Mouse (Mus musculus) CH12.LX (cell line): Measurements from ENCODE around the gene Musk.

Experiments
- CHD1 ChIP-seq: IDR thresholded peaks from 2 replicates; pipeline ENCODE4 v1.6.1; 2012; ENCODE audit warnings: low read depth, low read length, improper control_type of control experiment, inconsistent platforms
- CHD2 ChIP-seq: IDR thresholded peaks from 2 replicates; pipeline ENCODE4 v1.6.1; 2011; ENCODE audit warnings: low read length, improper control_type of control experiment
- CTCF ChIP-seq, 2 experiments: IDR thresholded peaks in 1 of 2; conservative IDR thresholded peaks in 1 of 2; 2 replicates each; pipeline ENCODE4 v1.5.1; 2011 to 2012; ENCODE audit warnings: low read depth in 2 of 2, low read length in 2 of 2, improper control_type of control experiment in 1 of 2, inconsistent platforms in 1 of 2, mild to moderate bottlenecking in 1 of 2, moderate library complexity in 1 of 2
- E2F4 ChIP-seq: IDR thresholded peaks from 2 replicates; pipeline ENCODE4 v1.6.1; 2011; ENCODE audit warnings: low read depth, low read length, improper control_type of control experiment; ENCODE audit not compliant: insufficient replicate concordance
- EP300 ChIP-seq: IDR thresholded peaks from 2 replicates; pipeline ENCODE4 v1.6.1; 2011; ENCODE audit warnings: low read length, improper control_type of control experiment
- KAT2A ChIP-seq: IDR thresholded peaks from 2 replicates; pipeline ENCODE4 v1.6.1; 2012; ENCODE audit warnings: low read length, improper control_type of control experiment, inconsistent platforms; ENCODE audit not compliant: insufficient replicate concordance
- MAX ChIP-seq: IDR thresholded peaks from 2 replicates; pipeline ENCODE4 v1.6.1; 2011; ENCODE audit warnings: low read length, improper control_type of control experiment
- MXI1 ChIP-seq: IDR thresholded peaks from 2 replicates; pipeline ENCODE4 v1.6.1; 2011; ENCODE audit warnings: mild to moderate bottlenecking, low read depth, low read length, improper control_type of control experiment
- POLR2A ChIP-seq: IDR thresholded peaks from 2 replicates; pipeline ENCODE4 v1.6.1; 2011; ENCODE audit warnings: low read depth, mild to moderate bottlenecking, improper control_type of control experiment, low read length
- RAD21 ChIP-seq: IDR thresholded peaks from 2 replicates; pipeline ENCODE4 v1.6.1; 2011; ENCODE audit warnings: low read depth, mild to moderate bottlenecking, low read length, improper control_type of control experiment, moderate library complexity
- SMC3 ChIP-seq: IDR thresholded peaks from 2 replicates; pipeline ENCODE4 v1.6.1; 2011; ENCODE audit warnings: low read depth, low read length, improper control_type of control experiment
- USF2 ChIP-seq: conservative IDR thresholded peaks from 2 replicates; pipeline ENCODE4 v1.6.1; 2011; ENCODE audit warnings: low read depth, low read length, improper control_type of control experiment
- ZC3H11A ChIP-seq: IDR thresholded peaks from 2 replicates; pipeline ENCODE4 v1.6.1; 2012; ENCODE audit warnings: low read depth, mild to moderate bottlenecking, inconsistent platforms, low read length, improper control_type of control experiment
- ZMIZ1 ChIP-seq: IDR thresholded peaks from 2 replicates; pipeline ENCODE4 v1.6.1; 2012; ENCODE audit warnings: low read depth, mild to moderate bottlenecking, inconsistent platforms, low read length, improper control_type of control experiment

- TF ChIP-seq CHD1 (no peak), POLR2A (no peak), RAD21 (no peak), EP300 (no peak), CTCF (conservative IDR thresholded peaks at IDR 0.05 in 1 of 2, IDR thresholded peaks at IDR 0.05 in 1 of 2; ENCODE audit: low read depth in 2 of 2, low read length in 2 of 2) (no peak), KAT2A (no peak), ZC3H11A (no peak), MAX (no peak), CHD2 (no peak), SMC3 (no peak), ZMIZ1 (no peak), E2F4 (no peak), USF2 (no peak), MXI1 (no peak)
These were observed 16.7 kb upstream of the Musk start for GRCm38 (mm10) chr4:58268897-58269542.
